Mouse (Mus musculus) adrenal gland, adult (tissue): ENCODE data around the gene Tsks.

Source experiments
- DNase-seq, 2 experiments: peaks; one replicate each; pipeline ENCODE4 v3.0.0; 2022 to 2023; ENCODE audit warnings: low spot score in 1 of 2; ENCODE audit not compliant: inconsistent age in 2 of 2

Tsks gene

DNA sequence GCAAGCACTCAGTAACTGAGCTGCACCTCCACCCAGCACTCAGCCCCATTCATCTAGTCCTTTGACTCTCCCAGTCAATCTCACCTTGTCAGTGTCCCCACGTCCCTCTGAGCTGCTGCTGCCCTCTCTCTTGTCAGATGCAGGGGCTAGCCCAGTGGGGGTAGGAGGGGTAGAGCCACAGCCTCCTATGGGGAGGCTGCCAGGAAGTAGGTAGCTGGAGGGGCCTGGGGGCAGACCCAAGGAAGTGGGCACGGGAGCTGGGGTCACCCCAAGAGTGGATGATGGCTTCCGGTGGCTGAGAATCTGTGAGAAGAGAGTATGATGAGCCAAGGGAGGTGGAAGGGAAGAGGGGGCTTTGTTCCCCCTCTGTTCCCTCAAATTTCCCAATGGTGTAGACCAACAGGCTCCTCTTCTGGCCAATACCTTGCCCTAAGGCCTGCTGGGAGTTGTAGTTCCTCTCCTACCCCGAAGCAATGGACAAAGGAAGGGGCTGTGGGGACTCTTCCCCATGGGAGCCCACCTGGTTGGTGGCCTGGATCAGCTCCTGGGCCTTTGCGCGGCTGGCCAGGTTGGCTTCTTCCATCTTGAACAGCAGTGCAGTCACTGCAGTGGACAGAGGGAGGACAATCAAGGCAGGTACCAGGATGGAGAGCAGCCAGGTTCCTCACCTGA, 62.5 kb downstream of the Tsks start:
- no peak for DNase-seq

DNA sequence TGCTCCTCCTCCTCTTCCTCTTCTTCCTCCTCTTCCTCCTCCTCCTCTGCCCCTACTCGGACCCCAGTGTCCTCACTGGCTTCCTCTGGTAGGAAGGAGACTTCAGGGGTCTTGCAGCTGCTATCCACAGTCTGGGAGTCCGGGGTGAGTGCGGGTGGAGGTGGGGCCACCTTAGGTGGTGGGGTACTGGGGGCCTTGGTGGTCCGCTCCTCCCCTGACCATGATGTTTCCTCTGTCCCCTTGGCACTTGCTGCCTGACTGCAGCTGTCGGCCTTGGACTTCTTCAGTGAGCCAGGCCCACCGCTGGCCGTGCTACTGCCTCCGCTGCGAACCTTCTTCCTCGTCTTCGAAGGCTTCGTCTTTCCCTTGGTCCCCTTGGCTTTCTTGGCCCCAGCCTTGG, 63.5 kb downstream of the Tsks start:
- DNase-seq: no peak

DNA sequence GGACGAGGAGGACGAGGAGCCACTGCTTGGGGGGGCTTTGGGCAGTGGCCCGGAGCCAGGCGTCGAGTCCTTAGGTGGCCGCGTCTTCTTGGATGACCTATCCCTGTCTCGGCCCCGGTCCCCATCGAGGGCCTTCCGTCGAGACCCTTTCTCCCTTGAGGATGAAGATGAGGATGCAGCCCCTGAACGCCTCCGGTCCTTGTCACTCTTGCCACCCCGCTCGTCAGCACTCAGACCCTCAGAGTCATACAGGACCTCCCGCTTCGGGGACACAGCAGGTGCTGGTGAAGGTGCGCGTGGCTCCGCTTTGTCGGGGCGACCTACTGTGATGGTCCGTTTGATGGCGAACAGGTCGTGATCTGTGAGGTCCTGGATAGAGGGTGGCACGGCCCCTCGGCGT, 64.1 kb downstream of the Tsks start:
- DNase-seq: no peak
